Mouse (Mus musculus): ENCODE results near the gene Cmbl.

GRCm38 (mm10) chr15:31569325-31570022 lies 4.3 kb downstream of the Cmbl start:
- TF ChIP-seq POLR2A (IDR thresholded peaks at IDR 0.05; ENCODE audit: borderline replicate concordance, low read depth, low read length) (no peak), CTCF (IDR thresholded peaks at IDR 0.05; ENCODE audit: low read depth, low read length) (no peak)

Data from bone marrow macrophage, adult 2 months (primary cell).